Mouse (Mus musculus): ENCODE measurements at regions not wholly inside any gene's neighbourhood (a gene's known extent, or its start where the extent isn't known, plus 50 kb on each side); places are given as distances from the start of the nearest gene placed in this dataset.
A peak's percentile ranks its signal among the peaks of the same experiment; 100 is the strongest.

DNA sequence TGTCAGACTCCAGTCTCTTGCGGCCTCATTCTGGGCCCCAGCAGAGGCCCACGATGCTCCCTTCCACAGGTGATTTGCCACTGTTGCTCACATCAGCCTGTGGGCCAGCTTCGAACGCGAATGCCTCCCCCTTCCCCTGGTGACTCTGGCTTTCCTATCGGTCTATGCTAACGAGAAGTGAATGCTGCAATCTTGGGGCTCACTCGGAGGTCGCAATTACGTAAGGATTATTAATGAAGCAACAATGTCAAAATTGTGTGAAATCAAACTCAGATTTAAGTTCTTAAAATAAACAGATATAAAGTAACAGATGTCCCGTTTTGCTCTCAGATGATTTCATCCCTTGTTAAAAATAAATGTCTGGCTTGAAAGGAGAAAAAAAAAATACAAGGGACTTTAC lies 572.3 kb downstream of the Bnc2 start:
- no peak for DNase-seq

DNA sequence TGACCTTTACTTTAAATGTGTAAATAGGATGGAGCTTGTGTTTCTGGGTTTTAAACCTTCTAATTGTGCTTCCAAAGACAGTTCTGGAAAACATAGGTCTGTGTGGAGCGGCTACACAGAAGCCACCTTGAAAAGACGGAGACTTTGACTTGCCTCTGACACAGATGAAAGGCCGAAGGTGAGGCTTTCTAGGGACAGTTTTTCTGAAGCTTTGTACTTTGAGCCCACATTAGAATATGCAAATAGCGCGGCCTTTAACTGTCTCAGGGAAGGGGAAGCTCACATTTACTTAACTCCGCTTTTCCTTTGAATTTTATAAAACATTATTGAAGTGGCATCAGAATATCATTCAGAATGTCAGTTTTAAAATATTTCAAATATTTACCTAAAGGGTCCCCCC lies 566.5 kb downstream of the Bnc2 start:
- no peak for DNase-seq

DNA sequence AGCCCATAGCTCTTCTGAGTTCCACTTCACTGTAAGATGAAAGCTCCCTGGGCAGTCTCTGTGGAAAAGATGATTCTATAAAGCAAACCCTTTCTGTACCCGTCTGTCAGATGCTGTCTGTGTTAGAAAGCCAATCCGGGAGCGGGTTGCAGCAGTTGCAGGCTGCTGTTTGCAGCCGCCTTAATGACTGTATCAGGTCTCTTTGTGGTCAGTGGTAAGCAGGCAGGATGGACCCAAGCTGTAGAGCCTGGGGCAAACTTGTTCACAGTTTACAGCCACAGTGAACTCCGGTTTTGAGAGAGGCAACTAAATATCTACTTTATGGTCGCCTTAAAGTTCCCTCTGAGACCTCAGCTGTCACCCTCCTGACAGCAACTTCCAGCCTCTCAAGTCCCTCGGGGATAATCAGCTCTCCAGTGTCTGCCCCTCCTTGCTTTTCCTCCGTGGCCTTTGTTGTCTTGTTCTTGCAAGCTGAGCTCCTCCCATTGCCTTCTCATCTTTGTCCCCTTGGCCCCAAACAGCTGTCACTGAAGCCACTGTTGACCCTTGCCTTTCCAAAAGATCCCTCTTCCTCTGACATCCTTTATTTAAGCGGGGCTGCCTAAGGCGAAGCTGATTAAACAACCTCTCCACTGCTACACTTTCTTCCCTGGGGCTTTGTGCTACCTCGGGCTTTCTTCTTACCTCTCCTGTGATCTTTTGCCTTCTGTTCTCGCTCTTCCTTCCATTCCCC lies 565.1 kb downstream of the Bnc2 start:
- DNase-seq: peak; percentile 74

- DNase-seq: no peak
These were observed 560.7 kb downstream of the Bnc2 start for GRCm38 (mm10) chr4:84114162-84115040.

DNA sequence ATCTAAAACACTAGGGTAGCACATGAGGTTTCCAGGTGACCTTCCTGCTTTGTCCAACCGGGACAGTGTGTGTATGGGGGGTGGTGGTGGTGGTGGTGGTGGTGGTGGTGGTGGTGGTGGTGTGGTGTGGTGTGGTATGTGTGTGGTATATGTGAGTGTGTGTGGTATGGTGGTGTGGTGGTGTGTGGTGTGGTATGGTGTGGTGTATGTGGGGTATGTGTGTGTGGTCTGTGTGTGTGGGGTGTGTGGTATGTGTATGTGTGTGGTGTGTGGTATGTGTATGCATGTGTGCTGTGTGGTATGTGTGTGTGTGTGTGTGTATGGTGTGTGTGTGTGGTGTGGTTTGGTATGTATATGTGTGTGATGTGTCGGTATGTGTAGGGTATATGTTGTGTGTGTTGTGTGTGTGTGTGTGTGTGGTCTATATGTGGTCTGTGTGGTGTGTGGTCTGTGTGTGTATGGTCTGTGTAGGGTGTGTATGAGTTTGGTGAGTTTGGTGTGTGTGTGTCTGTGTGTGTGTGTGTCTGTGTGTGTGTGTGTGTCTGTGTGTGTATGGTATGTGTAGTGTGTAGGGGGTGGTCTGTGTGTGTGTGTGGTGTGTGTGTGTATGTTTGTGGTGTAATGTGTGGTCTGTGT lies 556.7 kb downstream of the Bnc2 start:
- DNase-seq: no peak

GRCm38 (mm10) chr4:84119616-84120015 lies 555.5 kb downstream of the Bnc2 start:
- DNase-seq: peak; percentile 47

DNA sequence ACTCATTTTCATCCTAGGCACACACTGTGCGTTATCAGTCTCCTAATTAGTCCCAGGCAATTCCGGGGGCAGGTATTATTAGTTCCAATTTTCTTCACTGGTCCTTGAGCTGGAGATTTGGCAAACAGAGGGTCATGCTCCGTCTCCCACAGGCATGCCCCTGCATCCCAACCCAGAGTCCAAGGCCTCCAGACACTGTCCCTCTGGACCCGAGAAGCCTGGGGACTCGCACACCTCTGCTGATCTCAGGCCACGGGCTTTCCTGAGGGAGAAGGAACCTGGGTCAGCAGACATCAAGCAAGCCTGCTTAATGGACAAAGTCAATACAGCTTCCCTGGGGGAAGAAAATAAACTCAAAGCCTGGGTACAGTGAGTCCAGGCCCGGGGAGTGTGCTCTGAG lies 554.7 kb downstream of the Bnc2 start:
- no peak for DNase-seq

- DNase-seq: no peak
These were observed 553.6 kb downstream of the Bnc2 start for GRCm38 (mm10) chr4:84121442-84121841.

DNA sequence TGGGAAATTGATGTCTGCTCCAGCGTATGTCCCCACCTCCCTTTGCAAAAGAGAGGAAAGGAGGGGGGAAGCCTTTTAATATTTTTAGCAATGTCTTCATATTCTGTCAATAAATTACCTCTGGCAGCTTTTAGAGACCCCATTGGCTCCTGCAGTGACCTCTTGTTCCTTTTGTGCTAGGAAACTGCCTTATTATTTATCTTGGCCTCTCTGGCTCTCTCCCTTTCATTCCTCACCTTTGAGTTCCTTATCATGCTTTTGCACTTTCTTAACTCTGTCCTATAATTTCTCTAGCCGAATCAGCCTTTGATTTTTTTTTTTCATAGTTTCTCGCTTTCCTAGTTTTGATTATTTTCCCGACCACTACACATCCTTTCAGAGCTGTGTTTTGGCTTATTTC lies 548.7 kb downstream of the Bnc2 start:
- DNase-seq: no peak

- DNase-seq: no peak
These were observed 547.7 kb downstream of the Bnc2 start for GRCm38 (mm10) chr4:84127380-84127779.

- DNase-seq: no peak
These were observed 544.1 kb downstream of the Bnc2 start for GRCm38 (mm10) chr4:84130840-84131547.

DNA sequence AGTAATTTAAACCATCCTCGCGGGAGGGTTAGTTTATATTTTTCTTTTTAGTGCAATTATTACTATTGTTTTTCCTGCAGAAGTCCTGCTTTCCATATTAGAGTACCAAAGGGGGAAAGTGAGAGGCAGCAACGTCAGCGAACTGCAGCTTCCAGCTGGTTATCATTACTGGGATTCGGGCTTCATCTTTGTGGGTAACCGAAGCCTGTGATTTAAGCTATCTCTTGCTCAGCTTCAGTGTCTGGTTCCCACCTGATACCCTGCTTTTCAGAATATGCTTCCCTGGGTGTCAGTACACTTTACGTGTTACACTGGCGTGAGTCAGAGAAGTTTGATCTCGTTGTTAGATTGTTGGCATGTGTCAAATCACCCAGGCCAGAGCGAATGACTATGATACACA lies 539.3 kb downstream of the Bnc2 start:
- no peak for DNase-seq

- DNase-seq: peak; percentile 57
These were observed 537.7 kb downstream of the Bnc2 start for GRCm38 (mm10) chr4:84137171-84137919.

DNA sequence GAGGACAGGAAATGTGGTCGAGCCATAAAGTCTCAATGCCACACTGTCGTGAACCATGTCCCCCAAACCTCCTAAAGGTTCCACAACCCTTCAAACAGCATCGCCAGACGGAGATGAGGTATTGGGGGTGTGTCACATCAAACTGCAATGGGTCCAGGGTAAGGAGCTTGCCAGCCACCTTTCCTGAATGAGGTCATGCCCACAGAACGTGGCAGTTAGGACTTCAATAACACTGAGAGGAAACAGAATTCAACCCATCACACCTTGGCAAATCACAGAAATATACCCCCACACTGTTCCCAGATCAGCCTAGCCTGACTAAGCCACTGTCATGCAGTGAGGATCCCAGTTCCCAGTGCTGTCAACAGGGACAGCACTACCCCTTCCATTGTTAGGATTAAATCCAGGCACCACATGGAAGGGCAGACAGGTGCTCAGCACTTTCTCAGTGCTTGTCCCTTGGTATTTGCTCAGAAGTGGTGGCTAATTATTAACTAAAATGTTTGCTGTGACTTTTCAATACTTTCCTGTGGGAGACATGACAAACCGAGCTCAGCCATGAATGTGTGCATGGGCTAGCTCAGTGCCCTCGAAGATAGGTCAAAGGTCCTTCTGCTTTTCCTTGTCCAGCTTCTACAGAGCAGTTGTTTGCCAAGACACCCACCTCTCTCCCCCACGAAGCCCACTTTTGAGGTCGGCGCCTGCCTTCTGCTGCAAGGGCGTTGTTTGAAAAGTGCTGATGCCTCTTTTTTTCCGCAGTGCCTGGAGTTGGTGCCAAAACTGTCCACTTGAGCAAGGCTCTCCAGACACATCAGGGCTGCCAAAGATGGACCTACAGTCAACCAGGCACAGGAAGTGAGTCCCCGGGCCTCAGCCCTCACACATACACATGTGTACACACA lies 525.7 kb downstream of the Bnc2 start:
- no peak for DNase-seq

DNA sequence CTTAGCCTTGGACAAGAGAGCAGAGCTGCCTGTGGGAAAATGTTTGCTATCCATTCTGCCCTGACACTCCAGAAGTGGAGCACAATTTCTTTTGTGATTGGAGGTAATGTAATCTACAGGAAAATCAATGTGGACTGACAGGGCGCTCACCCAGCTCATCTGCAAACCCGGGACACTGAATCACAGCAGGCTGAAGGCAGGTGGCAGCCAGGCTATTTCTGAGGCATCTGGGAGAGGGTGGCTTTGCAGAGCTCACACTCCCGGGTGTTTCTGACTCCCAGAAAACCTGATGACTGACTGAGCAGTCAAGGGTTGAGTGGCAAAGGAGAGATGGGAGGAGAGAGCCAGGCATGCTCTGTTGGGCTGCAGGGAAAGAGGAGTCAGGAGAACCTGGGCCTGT lies 524.4 kb downstream of the Bnc2 start:
- DNase-seq: no peak

DNA sequence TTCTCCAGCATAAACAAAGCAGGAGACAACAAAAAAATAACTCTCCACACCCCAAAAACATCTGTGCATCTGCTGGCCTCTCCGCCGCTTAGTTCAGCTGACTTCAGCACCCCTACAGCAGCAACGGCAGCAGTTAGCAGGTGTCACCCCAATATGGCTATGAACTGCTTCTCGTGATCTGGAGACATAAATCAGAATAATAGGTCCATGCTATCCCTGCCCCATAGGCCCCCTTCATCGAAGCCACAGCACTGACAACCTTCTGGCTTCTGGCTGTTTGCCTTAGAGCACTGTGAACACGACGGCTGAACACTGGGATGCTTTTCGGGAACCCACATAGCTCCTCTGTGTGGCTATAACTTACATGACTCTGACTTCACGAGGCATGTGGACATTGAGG lies 523.8 kb downstream of the Bnc2 start:
- DNase-seq: no peak

DNA sequence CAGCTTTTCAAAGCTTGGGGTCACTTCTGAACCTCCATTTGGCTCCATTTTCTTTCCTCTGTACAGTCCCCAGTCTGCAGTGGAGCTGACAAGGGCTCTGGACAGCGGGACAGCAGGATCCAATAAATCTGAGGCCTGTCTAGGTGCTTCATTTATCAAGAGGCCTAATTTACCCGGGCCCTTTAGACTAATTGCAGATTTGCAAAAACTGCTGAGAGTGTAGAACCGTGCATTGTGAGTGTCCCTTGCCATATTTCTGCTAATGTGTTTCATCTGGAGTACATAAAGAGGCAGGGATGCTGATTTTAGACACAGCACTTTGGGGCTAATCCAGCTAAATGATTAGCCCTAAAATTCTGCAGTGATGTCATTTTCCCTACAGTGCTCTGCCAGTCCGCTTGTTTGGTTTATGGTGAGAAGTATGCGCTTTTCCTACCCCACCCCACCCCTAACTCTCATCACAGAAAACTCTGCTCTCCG lies 523.1 kb downstream of the Bnc2 start:
- DNase-seq: peak; percentile 21

GRCm38 (mm10) chr4:84153571-84153970 lies 521.5 kb downstream of the Bnc2 start:
- DNase-seq: no peak

GRCm38 (mm10) chr4:84157911-84158647 lies 517.0 kb downstream of the Bnc2 start:
- DNase-seq: peak; percentile 14

DNA sequence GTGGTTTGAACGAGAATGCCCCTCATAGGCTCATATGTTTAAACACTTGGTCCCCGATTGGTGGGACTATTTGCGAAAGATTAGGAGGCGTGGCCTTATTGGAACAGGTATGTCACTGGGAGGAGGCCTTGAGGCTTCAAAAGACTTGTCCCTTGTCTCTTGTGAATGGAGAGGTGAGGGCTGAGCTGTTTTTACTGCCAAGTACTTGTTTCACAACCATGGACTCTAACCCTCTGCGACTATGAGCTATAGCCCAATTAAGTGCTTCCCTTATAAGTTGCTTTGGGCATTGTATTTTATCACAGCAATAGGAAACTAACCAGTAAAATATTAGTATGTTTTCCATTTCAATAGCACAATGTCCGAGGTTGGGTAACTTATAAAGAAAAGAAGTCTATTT lies 511.7 kb downstream of the Bnc2 start:
- no peak for DNase-seq

Data from embryo, embryonic 11 days (tissue).